Mouse (Mus musculus): ENCODE data around the gene Hba-x.

GRCm38 (mm10) chr11:32277736-32278457, 1.7 kb downstream of the Hba-x start:
- TF ChIP-seq GATA1 (IDR thresholded peaks at IDR 0.05; ENCODE audit: borderline replicate concordance, low read length) (no peak), FLI1 (IDR thresholded peaks at IDR 0.05; ENCODE audit: low read length) (no peak)

Data from megakaryocyte, embryonic 14.5 days (primary cell).